Mouse (Mus musculus) midbrain, embryonic 16.5 days (tissue): ENCODE data around the gene 9130023H24Rik. TPM values are rescaled to one million over a fixed set of nuclear protein-coding genes. Genes with fewer than 3 reads are reported as not detected.

Experiments used
- ATAC-seq: fragments of 200-750 bp; cut with Nextera tagmentation; 2 replicates; pipeline ENCODE4 v1.8.0; 2017; ENCODE audit warnings: moderate TSS enrichment
- H3K27ac ChIP-seq: fragments of 300-500 bp; sonication (generic); 2 replicates; pipeline ENCODE4 v1.5.1; 2014; ENCODE audit warnings: mild to moderate bottlenecking, low read length, mixed read lengths
- H3K27me3 ChIP-seq: fragments of 300-500 bp; sonication (generic); 2 replicates; pipeline ENCODE4 v1.6.1; 2014; ENCODE audit warnings: low read depth, low read length, mixed read lengths; ENCODE audit not compliant: control insufficient read depth, insufficient read depth
- H3K36me3 ChIP-seq: fragments of 300-500 bp; sonication (generic); 2 replicates; pipeline ENCODE4 v1.6.1; 2014; ENCODE audit warnings: mild to moderate bottlenecking, low read length, moderate library complexity, mixed read lengths; ENCODE audit not compliant: control insufficient read depth, insufficient read depth
- H3K4me1 ChIP-seq: fragments of 300-500 bp; sonication (generic); 2 replicates; pipeline ENCODE4 v1.6.1; 2014; ENCODE audit warnings: mild to moderate bottlenecking, low read length, mixed read lengths; ENCODE audit not compliant: control insufficient read depth, insufficient read depth
- H3K4me2 ChIP-seq: fragments of 300-500 bp; sonication (generic); 2 replicates; pipeline ENCODE4 v1.6.1; 2014; ENCODE audit warnings: mild to moderate bottlenecking, low read length, mixed read lengths
- H3K4me3 ChIP-seq: fragments of 300-500 bp; sonication (generic); 2 replicates; pipeline ENCODE4 v1.5.1; 2014; ENCODE audit warnings: low read depth, mild to moderate bottlenecking, low read length, moderate library complexity, mixed read lengths
- H3K9ac ChIP-seq: fragments of 300-500 bp; sonication (generic); 2 replicates; pipeline ENCODE4 v1.6.1; 2014; ENCODE audit warnings: low read depth, low read length, mixed read lengths
- H3K9me3 ChIP-seq: fragments of 300-500 bp; sonication (generic); replicated peaks from 2 replicates; pipeline ENCODE4 v1.6.1; 2014; ENCODE audit warnings: mild to moderate bottlenecking, low read length, mixed read lengths; ENCODE audit not compliant: control insufficient read depth, poor library complexity, severe bottlenecking
- WGBS: fragments of 180-500 bp; shearing (Covaris S2); extraction: QIAGEN DNeasy Blood & Tissue Kit; methylation state at CpG from one replicate; pipeline ENCODE4 v1.1.7; 2014; 5-methylcytosine and 5-hydroxymethylcytosine counted together
- polyA plus RNA-seq: library from polyadenylated mRNA; unstranded; fragments of >200 nt; fragmentation: Nextera tagmentation; extraction: Ambion mirVana; gene quantifications from 2 replicates; pipeline ENCODE4 v1.2.1, GENCODE M21; 2015

The 9130023H24Rik gene
- polyA plus RNA-seq, 1 experiment from 2014 or later: 6.8 TPM

DNA sequence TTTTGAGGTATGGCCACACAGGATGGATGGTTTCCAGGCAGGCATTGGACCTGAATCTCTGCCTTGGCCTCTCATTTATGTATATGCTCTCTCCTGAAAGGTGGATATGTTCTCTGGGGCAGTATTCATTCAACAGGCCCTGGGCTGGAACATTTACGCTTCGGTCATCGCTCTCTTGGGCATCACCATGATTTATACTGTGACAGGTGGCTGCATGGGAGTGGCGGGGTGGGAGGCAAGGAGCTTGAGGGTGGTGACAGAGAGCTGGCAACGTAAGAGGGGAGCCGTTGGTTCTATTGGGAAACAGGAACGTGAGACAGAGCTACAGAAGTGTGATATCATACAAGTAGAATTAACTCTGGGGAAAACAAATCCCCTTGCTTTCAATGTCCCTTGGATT is 30.0 kb upstream of the 9130023H24Rik start:
- WGBS: 95% methylated on average over 7 of the region's 7 CpGs
- ATAC-seq: no peak
- H3K36me3 ChIP-seq: peaks cover 7% of the 10 kb centered on the region
- no peak overlapping the region for H3K4me2 ChIP-seq
- no peak overlapping the region for H3K27ac ChIP-seq
- H3K9ac ChIP-seq: no peak overlapping the region
- no peak overlapping the region for H3K4me3 ChIP-seq
- no peaks in the 10 kb centered on the region for H3K4me1 ChIP-seq
- H3K27me3 ChIP-seq: no peaks in the 10 kb centered on the region
- H3K9me3 ChIP-seq: no peaks in the 10 kb centered on the region

DNA sequence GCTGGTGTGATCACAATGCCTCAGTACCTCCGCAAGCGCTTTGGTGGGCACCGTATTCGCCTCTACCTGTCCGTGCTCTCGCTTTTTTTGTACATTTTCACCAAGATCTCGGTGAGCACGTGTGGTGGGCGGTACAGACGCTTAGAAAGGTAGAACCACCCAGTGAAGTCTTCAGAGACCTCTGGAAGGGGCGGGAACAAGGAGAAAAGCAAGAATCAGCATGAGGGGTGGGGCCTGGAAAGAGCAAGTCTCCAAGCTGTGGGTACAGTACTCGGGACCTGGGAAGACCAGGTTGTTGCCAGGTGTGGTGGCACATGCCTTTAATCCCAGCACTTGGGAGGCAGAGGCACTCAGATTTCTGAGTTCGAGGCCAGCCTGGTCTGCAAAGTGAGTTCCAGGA is 29.6 kb upstream of the 9130023H24Rik start:
- Histone ChIP-seq H3K4me3 (no peak overlapping the region), H3K27ac (no peak overlapping the region), H3K9ac (no peak overlapping the region), H3K4me1 (no peaks in the 10 kb centered on the region), H3K4me2 (no peak overlapping the region), H3K9me3 (no peaks in the 10 kb centered on the region), H3K27me3 (no peaks in the 10 kb centered on the region), H3K36me3 (peaks cover 7% of the 10 kb centered on the region)
- no peak for ATAC-seq
- WGBS: 67% methylated on average over 13 of the region's 13 CpGs

DNA sequence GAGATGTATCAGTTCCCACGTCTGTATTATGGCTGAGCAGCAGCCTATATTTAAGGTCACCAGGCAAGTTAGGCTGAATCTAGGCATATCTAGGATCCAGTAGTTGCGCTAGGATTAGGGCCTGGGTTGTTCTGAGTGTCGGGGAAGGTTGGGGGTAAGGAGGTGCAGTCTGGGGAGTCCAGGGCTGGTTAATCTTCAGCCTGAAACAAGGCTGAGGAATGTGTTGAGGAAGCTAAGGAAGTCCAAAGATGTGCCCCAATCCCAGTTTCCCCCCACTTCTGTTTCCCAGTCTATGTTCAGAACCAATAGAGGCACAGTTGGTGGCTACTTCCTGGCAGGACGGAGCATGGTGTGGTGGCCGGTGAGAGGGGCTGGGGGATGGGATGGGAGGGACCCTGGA is 28.2 kb upstream of the 9130023H24Rik start:
- ATAC-seq: no peak
- Histone ChIP-seq H3K4me1 (no peaks in the 10 kb centered on the region), H3K9ac (no peak overlapping the region), H3K36me3 (no peaks in the 10 kb centered on the region), H3K4me2 (no peak overlapping the region), H3K27ac (no peak overlapping the region), H3K27me3 (no peaks in the 10 kb centered on the region), H3K9me3 (no peaks in the 10 kb centered on the region), H3K4me3 (no peak overlapping the region)
- 80% methylated on average over 5 of the region's 5 CpGs for WGBS

DNA sequence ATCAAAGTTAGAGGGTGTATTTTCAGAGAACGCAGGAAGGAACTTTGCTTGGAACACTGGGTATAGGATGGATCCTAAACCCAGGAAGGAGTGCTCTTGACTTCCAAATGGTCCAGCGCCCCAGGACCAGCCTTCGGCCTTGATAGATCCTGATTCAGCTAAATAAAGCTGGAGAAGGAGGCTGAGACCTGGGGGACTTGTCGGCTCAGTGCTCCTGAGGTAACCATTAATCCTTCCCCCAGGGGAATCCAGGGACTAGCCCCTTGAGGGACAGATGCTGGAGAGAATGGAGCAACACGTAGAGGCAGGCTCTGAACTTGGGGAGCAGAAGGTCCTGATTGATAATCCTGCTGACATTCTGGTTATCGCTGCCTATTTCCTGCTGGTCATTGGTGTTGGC is 27.6 kb upstream of the 9130023H24Rik start, which contains the start of gene Slc5a2:
Gene Slc5a2 (plus strand): TSS at position 247 of the 400 bp plus-strand sequence.
- H3K4me3 ChIP-seq: no peak within 1 kb of the TSS
- H3K9me3 ChIP-seq: no peaks in the 10 kb centered on the region
- ATAC-seq: no peak
- no peak within 1 kb of the TSS for H3K9ac ChIP-seq
- no peak within 1 kb of the TSS for H3K27ac ChIP-seq
- no peaks in the 10 kb centered on the region for H3K27me3 ChIP-seq
- 85% methylated on average over 6 of the region's 6 CpGs for WGBS
- H3K4me1 ChIP-seq: no peaks in the 10 kb centered on the region
- no peaks in the 10 kb centered on the region for H3K36me3 ChIP-seq
- no peak within 1 kb of the TSS for H3K4me2 ChIP-seq

DNA sequence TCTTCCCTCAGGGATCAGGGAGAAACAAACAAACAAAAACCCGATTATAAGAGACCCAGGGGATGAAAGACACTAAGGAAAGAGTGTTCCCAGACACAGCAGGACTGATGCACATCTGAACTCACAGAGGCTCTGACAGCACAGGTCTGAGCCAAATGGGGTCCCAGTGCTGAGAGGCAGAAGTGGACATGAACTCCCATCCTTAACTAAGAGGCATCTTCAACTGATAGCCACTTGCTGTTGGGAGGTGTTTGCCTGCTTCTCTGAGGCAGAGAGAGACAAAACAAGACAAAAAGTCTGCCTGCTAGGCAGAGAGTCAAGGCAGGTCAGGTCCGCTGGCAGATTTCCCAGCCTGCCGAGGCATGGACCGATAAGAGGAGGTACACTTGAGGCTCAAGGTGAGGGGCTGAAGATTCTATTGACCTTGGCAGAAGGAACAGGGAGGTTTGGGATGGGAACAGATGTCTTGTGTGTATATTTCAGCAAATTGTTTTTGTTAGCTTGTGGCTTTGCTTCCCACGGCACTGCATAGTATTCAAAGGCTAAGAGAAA is 19.0 kb upstream of the 9130023H24Rik start:
- H3K4me3 ChIP-seq: no peak overlapping the region
- ATAC-seq: no peak
- 61% methylated on average over 5 of the region's 5 CpGs for whole genome bisulfite sequencing
- no peaks in the 10 kb centered on the region for H3K9me3 ChIP-seq
- no peaks in the 10 kb centered on the region for H3K36me3 ChIP-seq
- H3K27ac ChIP-seq: no peak overlapping the region
- no peaks in the 10 kb centered on the region for H3K27me3 ChIP-seq
- no peak overlapping the region for H3K9ac ChIP-seq
- no peak overlapping the region for H3K4me2 ChIP-seq
- H3K4me1 ChIP-seq: peaks cover 7% of the 10 kb centered on the region

DNA sequence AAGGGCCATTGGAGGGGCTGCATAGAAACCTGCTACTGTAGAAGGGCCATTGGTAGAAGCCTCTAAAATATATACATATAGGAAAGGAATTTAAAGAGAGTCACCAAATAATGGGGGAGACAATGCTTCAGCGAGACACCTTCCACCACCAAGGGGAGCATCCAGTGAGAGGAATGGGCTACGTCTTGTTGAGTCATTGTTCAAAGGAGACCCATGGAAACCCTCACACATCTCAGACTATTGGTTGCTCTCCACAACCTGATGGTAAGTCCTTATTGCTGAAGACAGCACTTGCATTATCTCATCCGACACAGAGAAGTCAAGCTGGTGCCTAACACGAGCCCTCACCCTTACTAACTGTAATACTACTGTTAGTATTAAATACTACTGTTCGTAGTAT is 17.9 kb upstream of the 9130023H24Rik start:
- Histone ChIP-seq H3K4me2 (no peak overlapping the region), H3K4me1 (peaks cover 7% of the 10 kb centered on the region), H3K36me3 (no peaks in the 10 kb centered on the region), H3K27me3 (0 out of 2 replicates have a peak, but pooled peaks cover 3% of the 10 kb centered on the region), H3K9ac (no peak overlapping the region), H3K4me3 (no peak overlapping the region), H3K9me3 (no peaks in the 10 kb centered on the region), H3K27ac (no peak overlapping the region)
- ATAC-seq: no peak
- WGBS: 96% methylated on average over 5 of the region's 5 CpGs

DNA sequence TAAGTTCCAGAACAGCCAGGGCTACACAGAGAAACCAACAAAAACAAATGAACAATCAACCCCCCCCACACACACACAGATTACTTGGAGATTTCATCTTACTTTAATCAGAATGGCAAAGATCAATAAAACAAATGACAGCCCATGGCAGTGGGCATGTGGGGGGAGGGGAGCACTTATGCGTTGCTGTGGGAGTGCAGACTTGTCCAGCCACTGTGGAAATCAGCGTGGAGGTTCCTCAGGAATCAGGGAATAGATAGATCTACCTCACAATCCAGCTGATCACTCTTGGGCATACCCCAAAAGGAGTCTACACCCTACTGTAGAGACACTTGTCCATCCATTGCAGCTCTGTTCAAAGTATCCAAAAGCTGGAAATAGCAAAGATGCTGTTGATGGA is 17.1 kb upstream of the 9130023H24Rik start:
- ATAC-seq: no peak
- WGBS: 57% methylated on average over 2 of the region's 2 CpGs
- no peaks in the 10 kb centered on the region for H3K9me3 ChIP-seq
- no peaks in the 10 kb centered on the region for H3K36me3 ChIP-seq
- no peak overlapping the region for H3K27ac ChIP-seq
- peaks cover 7% of the 10 kb centered on the region for H3K4me1 ChIP-seq
- H3K9ac ChIP-seq: no peak overlapping the region
- no peak overlapping the region for H3K4me3 ChIP-seq
- H3K27me3 ChIP-seq: 0 out of 2 replicates have a peak, but pooled peaks cover 3% of the 10 kb centered on the region
- no peak overlapping the region for H3K4me2 ChIP-seq

DNA sequence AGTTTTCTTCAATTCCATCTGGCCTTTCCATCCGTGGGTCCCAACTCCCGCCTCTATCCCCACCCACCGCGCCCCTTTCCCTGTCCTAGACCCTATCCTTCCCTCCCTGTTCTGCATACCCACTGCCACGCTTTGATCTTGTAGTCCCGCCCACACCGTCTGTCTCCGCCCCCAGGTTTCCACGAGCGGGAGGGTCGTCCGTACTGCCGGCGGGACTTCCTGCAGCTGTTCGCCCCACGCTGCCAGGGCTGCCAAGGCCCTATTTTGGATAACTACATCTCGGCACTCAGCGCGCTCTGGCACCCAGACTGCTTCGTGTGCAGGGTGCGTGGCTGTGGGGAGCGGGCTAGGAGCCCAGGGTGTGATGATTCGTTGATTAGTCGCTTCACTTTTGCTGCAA is 14.8 kb upstream of the 9130023H24Rik start:
- Histone ChIP-seq H3K9ac (peak overlapping the region; percentile 47), H3K27ac (0 out of 2 replicates have a peak overlapping the region, but pooled peaks have one; percentile 11)

DNA sequence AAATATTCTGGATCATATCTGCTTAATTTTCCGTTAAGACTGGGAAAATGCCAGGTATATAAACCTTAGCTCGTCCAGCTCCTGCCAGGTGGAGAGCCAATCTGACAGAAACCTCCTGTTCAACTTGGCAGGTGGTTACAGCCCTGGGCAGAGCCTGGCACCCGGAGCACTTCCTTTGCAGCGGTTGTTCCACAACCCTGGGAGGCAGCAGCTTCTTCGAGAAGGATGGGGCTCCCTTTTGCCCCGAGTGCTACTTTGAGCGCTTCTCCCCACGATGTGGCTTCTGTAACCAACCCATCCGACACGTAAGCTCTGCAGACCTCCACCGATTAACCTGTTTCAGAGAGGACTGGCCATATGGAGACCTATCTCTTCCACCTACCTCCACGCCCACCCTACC is 14.1 kb upstream of the 9130023H24Rik start:
- Histone ChIP-seq H3K4me2 (peak overlapping the region; percentile 65), H3K4me3 (no peak overlapping the region; the same call in 1 of the 2 replicates), H3K36me3 (no peaks in the 10 kb centered on the region), H3K27ac (no peak overlapping the region), H3K4me1 (peaks cover 12% of the 10 kb centered on the region), H3K9ac (no peak overlapping the region), H3K27me3 (0 out of 2 replicates have a peak, but pooled peaks cover 3% of the 10 kb centered on the region), H3K9me3 (no peaks in the 10 kb centered on the region)
- WGBS: 48% methylated on average over 12 of the region's 12 CpGs
- ATAC-seq: no peak

More for the DNA sequence above, 14.8 kb upstream of the 9130023H24Rik start:
- Histone ChIP-seq H3K27me3 (0 out of 2 replicates have a peak, but pooled peaks cover 3% of the 10 kb centered on the region), H3K36me3 (no peaks in the 10 kb centered on the region), H3K9me3 (no peaks in the 10 kb centered on the region), H3K4me2 (peak overlapping the region; percentile 65), H3K4me3 (peak overlapping the region; percentile 41), H3K4me1 (peaks cover 7% of the 10 kb centered on the region)
- no peak; the same call in 1 of the 2 replicates for ATAC-seq
- WGBS: 8% methylated on average over 24 of the region's 24 CpGs
